Mouse (Mus musculus): ENCODE data around the gene Pax5.

DNA sequence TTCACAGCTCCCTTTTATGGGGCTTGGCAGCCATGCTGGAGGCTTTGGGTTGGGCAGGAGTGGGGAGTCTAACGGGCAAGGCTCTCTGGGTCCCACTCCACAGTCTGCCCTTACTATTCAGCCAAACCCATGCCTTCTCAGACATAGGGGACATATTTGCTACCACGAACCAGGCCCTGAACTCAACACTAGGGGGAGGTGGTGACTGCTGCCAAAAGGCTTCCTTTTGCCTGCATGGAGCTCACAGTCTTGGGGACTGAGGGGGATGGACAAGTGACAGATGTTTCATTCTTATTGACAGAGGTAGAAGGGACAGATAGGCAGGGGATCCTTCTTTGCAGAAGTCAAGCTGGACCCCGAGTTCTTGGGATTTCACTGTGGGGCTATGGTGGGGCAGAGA is 42.1 kb downstream of the Pax5 start:
- TF ChIP-seq CTCF (IDR thresholded peaks at IDR 0.05; ENCODE audit: low read depth, low read length) = no peak
- no peak for TF ChIP-seq POLR2A (IDR thresholded peaks at IDR 0.05; ENCODE audit: borderline replicate concordance, low read depth, low read length)
